Mouse (Mus musculus) frontal cortex, postnatal 36 days (tissue): ENCODE data around the gene Zfp423.

Source experiments
- DNase-seq, 2 experiments: peaks; one replicate each; pipeline ENCODE4 v3.0.0; 2022; ENCODE audit warnings: low spot score in 2 of 2

Zfp423 gene

DNA sequence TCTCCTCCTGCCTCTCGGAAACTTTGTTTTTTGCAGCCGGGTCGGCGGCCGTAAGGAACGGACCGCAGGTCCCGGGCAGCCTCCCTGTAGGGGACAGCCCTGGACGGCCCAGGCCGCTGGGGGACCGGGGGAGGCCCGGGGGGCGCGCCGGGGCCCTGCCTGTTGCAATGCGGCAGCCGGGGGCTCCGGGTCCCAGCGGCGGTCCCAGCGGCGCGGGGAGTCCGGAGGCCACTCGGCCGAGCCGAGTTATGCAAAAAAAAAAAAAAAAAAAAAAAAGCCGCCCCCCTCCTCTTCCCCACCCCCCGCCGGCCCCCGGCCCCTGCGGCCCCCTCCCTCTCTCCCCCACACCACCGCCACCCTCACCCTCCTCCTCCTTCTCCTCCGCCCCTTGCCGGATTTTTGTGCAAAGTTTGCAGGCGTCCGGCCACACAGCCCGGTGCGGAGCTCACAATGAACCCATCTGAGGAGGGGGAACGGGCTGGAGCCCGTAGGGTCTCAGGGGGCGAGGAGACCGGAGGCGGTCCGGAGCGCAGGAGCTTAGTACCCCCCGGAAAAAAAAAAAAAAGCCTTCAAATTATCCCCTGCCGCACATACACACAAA lies at the start of gene Zfp423:
Zfp423 (minus strand) TSS at position 276 of the 601 bp plus-strand sequence.
- no peak for DNase-seq

DNA sequence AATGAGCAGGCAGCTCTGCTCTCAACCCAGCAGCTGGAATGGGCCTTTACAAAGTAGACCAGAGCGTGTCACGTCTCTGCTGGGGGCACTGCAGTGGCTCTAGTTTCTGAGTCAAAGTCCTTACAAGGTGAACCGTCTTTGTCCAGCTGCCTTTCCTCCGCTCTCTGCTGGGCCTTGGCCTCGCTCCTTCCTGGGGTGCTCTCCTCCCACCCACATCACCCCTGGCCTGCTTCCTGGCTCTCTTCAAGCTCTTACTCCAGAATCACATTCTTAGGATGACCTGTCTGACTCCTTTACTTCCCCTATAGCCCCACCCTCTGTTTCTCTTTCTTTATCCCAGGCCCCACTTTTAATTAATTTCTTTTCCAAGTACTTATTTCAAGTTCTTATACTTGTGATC lies 47.4 kb upstream of the Zfp423 start:
- no peak for DNase-seq

DNA sequence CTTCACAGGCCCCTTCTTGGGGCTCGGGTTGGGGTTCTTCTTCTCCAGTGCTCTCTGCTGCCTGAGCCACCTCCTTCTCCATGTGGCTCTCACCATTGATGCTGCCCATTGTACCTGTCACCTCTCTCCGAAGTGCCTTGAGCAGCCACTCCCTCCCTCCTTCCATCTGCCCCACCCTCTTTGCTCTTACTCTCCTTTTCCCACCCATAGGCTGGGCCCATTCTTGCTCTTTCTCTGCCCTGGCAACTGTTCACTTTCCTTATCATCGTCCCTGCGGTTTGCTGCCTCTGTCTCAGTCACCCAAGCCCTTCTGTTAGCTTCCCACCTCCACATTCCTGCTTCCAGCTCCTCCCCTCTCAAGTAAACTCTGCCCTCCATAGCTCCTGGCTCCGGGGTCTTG lies 25.4 kb upstream of the Zfp423 start:
- no peak for DNase-seq

DNA sequence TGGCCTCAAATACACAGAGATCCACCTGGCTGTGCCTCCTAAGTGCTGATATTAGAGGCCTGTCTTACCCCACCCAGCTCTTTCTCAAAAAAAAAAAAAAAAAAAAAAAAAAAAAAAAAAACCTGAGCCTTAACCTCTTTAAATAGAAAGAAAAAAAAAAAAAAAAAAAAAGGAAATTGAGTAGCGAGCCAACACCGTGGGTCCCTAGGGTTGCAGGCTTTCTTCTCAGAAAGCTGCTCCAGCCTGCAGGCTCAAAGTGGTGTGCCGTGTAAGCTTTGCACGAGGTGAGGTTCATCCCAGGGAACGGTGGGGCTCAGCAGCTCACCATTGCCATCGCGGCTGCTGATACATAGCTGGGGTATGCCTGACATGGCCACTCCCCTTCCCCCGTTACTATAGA lies 24.6 kb upstream of the Zfp423 start:
- no peak for DNase-seq

DNA sequence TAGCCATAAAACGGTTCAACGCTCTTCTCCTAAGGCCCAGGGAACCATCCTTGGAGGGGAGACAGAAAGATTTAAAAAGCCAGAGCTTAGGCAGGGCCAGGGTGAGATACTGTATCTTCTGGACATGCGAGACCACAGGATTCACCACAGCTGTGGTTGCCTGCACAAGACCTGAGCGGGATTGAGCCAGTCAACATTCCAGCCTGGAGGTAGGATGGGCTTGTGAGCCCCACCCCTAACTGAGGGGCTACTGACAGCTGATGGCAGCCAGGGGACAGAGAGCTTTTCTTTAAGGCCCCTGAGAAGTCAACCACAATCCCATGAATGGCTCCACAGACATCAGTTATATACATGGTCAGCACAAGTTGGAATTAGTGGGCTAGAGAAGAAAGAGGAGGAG lies 23.5 kb upstream of the Zfp423 start:
- no peak for DNase-seq

DNA sequence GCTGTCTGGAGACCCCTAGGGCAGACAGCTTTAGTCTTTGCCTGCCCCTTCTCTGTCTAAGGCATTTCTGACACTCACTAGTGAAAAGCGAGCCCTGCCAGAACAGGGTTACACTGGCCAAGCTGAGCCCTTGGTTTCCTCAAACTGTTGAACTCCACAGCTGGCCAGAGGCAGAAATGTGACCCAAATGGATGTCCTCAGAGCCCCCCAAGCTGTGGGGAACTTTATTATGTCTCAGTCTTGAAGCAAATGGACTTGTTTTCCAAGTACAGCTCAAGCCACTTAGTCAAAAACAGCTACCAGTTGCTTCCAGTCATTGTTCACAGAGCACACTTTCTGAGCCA lies 16.0 kb upstream of the Zfp423 start:
- DNase-seq = no peak

DNA sequence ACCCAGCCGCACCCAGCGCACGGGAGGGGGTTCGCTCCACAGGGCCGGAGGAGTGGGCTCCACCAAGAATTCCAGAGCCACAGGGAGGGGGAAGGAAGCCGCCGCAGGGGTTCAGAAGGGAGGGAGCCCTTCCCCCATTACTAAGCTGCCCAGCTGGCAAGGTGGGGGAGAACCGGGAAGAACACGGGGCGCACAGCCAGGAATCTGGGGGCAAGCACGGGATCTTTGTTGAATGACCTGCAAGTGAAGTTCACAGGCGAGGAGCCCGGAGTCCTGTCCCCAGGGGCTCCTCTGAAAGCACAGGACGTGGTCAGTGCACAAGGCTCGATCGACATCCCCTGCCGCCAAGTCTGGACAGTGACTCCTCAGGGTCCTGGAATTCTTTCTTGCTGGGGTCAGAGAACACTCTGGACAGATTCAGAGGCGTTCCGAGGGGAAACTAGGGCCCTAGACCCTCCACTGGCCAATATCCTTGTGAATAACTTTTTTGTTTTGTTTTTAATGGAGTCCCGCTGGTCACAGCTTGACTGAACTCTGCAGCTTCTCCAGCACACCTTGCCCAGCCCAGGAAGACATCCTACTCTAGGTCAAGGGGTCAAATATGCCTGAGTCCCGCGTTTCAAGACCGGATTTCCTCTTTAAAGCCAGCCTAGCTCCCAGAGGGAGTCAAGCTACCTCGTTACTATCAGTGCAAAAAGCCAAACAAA lies 15.5 kb upstream of the Zfp423 start:
- DNase-seq = no peak

DNA sequence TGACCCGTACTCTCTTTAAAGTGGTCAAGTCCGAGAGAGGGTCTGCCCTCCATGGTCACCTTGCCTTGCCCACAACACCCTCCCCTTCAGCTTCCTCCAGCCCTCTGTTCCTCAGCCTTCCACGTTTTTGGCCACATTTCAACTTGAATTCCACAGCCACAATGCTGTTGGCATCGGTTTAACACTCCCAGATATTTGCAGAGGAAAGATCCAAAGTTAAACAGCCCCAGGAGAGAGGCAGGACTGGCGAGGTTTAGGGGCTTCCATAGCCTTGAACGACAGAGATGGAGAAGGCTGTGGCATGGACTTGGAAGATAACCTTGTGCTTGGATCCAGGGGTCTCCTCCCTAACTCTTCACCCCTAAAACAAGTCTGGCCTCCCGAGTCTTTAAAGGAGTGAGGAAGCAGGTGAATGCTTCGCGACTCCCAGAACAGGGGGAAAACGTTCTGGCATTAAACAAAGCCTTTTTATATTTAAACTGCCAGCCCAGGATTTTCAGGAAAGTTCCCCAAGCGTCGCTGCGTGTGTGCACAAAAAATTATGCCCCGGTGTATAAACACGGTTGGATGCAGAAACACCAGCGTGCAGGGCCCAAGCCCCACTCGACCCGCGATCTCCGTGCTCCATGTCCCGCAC lies 14.8 kb upstream of the Zfp423 start:
- no peak for DNase-seq

DNA sequence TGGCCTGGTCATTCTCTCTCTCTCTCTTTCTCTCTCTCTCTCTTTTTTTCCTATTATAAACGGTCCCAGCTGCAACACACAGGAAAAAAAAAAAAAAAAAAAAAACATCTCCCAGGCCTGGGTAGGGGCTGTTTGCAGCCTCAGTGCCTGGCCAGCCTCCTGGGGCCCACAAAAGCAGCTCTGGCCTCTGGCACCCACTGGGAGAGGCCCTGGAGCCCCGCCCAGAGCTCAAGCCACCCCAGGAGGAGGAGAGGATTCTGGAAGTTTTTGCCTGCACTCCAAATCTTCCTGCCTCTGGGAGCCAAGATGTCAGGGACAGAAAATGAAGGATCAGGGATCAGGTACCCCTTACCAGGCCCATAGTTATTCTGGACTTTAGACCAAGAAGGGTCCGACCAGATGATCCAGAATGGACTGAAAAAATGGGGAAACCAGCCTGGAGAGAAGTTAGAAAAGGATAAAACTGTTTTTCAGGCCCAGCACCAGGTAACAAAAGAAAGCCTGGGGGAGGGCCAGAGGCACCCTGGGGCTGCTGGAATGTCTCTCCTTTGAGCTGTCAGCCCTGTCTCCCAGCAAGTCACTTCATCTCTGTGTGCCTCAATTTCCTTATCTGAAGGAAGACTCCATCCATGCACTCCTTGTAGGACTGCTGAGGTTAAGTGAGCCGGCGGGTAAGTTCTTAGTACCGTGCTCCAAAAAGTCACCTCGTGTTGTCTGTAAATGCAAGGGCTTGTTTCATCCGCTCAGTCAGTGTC lies 8.6 kb upstream of the Zfp423 start:
- DNase-seq = no peak

DNA sequence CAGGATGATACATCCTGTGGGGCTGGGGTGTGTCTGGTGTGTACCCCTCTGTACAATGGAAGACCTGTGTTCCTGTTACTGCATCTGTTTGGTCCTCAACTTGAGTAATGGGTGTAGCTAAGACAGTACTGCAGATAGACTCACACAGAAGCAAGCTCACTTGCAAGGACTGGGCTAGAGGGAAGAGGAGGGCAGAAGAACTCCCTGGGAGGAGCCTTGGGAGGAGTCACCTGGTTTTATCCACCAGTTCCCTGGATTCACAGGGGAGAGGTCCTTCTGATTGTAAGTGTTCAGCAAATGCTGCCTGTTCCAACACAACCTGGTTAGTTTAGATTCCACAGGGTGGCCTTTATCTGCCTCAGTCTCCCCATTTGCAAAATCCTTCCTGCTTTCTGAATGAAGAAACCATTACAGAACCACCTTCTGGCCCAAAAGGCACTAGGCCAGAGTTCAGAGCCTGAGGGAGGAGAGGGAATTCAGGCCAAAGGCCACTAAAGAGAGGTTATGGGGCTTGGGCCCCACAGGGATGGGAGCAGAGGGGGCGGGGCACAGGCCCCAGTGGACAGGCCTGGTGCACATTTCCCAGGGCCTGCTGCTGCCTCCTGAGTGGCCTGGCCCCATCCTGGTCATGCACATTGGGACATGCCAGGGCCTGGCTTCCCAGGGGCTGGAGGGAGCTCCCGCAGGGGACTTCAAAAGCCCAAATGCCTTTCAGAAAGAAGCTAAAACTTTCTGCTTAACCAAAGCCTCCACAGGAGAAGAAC lies 7.8 kb upstream of the Zfp423 start:
- DNase-seq = no peak

DNA sequence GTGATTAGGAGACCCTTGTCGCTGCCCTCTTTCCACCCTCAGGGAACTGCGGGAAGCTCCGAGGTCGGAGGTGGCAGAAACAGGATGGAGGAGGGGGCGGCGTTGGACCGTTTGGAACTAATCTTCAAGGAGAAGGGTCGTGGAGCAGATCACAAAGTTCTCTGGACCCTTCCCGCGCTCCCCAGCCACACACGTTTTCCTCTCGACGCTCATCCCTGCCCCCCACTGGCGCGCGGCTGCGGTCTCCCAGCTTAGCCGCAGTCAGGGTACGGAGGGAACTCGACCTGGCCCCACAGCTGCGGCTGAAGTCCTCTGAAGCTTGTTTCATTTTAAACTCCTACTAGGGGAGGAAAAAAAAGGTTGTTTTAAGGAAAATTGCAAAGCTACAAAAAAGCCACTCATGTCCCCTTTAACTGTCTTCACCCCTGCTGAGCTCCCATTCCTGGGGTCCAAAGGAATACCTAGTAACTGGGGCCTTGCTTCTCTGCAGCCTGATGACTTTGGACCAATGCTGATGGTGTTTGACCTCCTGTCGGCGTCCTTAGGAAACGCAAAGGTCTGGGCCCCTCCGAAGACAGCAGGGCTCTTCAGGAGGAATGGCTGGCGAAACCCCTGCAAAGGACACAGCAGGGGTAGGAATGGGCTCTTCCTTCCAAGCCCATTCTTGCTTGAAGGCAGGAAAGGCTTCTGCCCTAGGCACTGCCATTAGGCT lies 3.3 kb upstream of the Zfp423 start:
- DNase-seq = no peak

DNA sequence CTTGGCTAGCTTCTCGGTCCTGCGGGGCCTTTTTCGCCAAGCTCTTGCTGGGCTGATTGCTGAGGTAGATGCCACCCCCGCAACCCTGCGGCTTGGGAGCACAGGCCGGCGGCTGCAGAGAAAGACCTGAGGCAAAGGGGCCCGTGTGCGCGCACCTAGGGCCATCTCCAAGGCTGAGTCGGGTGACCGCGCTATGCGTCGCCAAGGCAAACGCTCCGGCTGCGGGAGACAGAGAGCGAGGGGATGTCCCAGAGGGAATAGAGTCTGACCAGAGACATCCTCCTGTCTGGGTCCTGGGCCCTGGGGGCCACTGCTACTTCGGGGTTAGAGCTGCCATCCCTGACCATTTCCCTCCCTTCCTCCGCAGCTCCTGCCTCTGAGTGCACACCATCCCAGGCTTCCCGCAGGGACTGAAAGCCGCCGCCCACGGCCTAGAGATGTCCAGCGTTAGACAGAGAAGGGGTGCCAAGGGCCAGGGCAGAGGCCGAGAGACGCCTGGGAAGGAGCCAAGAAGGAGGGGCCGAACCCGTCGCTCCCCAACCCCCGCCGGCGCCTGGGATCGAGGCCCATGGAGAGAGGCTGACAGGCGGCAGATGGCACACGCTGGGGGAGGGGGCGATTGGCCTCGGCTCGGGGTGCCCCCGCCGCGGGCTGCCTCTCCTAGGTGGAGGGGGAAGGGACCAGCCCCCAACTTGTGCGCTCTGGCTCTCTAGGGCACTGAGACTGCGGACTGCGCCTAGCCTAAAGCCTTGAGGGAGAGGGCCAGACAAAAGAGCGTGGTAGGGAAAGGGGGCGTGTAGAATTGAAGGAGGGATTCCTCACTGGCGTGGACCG lies 2.5 kb upstream of the Zfp423 start:
- DNase-seq = no peak

DNA sequence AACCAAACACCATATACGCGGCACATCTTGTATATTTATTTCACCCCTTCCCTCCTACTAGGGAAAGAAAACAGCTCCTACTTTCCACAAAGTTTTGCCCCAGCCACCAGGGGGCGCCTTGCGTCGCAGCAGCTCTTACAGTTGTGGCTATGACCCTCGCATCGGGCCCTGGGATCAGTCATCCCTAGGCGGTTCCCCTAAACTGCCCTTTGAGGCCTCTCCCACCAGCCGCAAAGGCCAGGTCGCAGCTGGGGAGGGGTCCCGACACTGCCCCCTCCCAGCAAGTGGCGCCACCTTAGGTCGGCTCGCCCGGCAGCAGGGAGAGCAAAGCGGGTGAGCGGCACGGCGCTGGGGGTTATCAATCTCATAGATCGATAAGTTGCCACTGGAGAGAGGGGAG lies 1.7 kb upstream of the Zfp423 start:
- DNase-seq = no peak

DNA sequence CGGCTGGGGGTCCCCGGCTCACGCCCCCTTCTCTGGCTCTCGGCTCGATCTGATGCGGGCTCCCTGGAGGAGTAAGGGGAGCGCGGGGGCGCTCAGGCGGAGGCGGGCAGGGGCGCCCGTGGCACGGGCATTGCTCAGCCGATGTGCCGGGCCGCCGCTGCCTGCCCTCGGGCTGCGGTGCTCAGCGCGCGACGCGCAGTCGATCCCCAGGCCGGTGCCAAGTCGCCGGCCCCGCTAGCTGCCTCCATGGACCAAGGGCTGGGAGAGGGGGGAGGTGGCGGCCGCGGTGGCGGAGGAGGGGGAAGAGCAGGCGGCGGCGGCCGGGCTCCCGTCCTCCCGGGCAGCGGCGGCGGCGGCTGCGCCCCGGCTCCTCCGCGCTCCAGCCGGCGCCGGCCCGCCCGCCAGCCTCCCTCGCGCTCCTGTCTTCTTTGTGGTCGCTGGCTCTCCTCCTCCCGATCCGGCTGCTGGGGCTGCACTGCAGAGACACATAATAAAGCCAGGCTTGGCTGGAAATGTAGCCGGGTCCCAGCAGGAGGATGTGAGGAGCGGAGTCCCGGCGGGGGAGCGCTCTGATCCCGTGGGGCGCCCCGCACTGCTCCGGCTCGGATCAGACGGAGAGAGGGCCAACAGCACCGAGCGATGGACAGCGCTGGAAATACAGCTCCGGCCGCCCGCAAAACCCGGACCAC lies 810 bp upstream of the Zfp423 start:
- DNase-seq = peak; percentile 68 to 74

DNA sequence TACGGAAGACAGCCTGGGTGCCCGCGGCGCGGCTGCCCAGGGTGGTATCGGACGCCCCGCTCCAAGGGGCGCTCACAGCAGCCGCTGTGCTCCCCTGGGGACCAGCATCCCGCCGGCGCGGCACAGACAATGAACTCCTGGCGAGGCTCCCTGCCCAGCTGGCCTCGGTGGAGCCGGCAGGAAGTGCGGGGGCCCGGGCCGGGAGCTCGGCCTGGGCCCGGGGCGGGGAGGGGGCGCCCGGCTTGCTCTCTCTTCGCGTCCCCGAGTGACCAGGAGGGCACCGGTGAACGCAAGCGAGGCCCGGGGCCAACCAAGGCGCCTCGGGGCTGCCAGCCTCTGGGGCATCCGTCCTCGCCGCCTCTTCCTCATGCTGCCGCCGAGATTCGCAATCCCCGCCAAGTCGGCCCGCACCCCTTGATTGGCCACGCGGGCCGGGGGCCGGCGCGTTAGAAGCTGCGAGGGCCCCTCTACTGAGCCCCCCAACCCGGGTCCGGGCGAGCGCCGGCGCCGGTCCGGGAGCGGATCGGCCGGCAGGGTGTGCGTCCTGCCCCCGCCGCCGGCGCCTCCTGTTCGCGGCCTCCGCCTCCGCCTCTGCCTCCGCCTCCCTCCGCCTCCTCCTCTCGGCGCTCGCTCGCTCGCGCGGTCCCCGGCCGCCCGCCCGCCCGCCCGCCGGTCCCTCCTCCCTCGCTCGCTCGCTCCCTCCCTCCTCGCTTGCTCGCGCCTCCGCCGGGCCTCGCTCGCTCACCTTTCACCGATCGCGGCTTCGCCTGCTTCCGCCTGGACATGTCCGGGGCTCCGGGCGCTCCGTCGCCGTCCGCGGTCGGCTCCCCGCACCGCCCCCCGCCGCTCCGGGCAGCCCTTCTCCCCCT lies 710 bp downstream of the Zfp423 start:
- peak; percentile 39 to 42 for DNase-seq

DNA sequence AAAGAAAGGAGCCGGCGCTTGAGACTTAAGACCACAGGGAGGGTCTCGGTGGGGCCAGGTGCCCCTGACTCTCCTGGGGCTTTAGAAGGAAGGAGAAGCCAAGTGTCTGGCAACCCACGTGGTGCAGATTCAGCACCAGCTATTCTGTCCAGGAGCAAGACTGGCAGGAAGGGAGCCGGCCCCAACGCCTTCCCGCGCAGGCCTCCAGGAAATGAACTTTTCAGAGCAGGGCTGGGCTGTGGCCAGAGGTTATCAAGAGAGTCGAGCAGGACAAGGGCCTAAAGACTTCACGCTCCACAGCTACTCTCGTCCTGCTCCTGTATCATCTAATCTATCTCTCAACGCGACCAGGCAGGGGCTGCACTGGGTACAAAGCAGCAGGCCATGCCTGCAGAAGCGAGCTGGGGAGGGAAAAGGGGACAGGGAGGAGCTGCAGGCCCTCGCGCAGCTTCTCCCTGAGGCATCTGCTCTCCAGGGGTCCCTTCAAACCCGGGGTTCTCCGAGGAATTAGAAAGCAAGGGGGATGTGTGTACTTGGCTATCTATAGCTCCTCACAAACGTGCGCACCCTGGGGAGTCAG lies 1.4 kb downstream of the Zfp423 start:
- no peak for DNase-seq

DNA sequence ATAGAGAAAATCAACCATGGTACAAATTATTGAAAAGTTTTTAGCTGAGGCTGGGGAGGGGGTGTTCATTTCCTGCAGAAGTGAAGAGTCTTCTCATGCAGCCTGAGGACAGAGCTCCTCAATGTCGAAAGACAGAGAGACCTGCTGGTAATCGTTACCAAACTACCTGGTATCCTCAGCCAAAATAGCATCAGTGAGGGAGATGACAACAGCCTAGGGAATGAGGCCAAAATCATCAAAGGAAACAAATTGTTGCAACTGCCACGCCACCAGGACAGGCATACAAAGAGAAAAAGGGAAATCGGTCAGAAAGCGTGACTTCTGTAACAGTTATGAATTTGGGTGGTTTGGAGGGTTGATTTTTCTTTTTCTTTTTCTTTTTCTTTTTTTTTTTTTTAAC lies 3.4 kb downstream of the Zfp423 start:
- no peak for DNase-seq

DNA sequence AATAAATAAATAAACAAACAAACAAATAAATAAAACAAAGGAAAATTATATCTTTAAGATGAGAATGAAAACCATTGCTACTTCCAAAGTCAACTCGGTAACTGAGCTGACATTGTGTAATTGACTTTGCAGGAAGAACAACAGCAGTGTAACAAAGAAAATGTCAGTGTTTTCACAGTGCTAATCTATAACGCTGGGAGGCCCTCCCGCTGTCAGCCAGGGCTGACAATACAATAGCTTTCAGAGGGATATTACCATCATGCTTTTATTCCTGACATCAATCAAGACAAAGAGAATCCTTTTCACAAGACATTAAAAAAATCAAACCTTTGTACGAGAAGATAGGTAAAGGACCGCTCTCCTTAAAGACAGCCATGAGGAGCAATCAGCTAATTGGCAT lies 5.9 kb downstream of the Zfp423 start:
- no peak for DNase-seq
